Mouse (Mus musculus): Measurements from ENCODE around the gene Cyfip2. TPM values are rescaled to one million over a fixed set of nuclear protein-coding genes. Genes with fewer than 3 reads are reported as not detected.
A peak's percentile ranks its signal among the peaks of the same experiment; 100 is the strongest.

Cyfip2 gene
- total and polyA plus RNA-seq, 2 experiments from 2014 or later, result 79.1 to 162 TPM

DNA sequence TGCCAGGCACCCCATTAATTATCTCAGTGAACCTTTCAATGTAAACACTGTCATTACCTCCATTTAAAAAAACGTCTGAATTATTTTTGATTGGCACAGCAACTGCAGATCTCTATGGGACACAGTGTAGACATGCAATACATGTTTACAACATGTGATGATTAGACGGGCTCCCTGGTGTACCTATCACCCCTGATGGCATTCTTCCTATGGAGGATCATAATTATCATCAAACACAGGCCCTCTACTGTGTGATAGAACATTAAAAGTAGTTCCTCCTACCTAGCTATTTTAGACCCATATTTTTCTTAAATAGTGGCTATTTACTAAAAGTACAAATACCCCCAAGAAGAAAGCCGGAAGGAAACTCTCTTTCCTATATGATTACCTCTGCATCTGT, 42.8 kb downstream of the Cyfip2 start:
- no peak for TF ChIP-seq CTCF (IDR thresholded peaks at IDR 0.05; ENCODE audit: low read depth)
- no peak overlapping the region for H3K4me3 ChIP-seq (ENCODE audit: low read length)
- H3K9ac ChIP-seq (replicated peaks; ENCODE audit: low read length), result no peak overlapping the region
- ATAC-seq (no peak), DNase-seq (ENCODE audit: low spot score) (no peak)
- H3K4me2 ChIP-seq (ENCODE audit: low read depth, low read length), result no peak overlapping the region
- peaks cover 53% of the 10 kb centered on the region for H3K36me3 ChIP-seq (ENCODE audit: insufficient read depth, low read length)
- no peaks in the 10 kb centered on the region for H3K9me3 ChIP-seq (ENCODE audit: low read length)
- 75% methylated on average over 3 of the region's 3 CpGs for WGBS
- H3K4me1 ChIP-seq (ENCODE audit: insufficient read depth, low read length), result no peaks in the 10 kb centered on the region
- no peaks in the 10 kb centered on the region for H3K27me3 ChIP-seq (ENCODE audit: insufficient read depth, low read length)
- no peak overlapping the region for H3K27ac ChIP-seq

GRCm38 (mm10) chr11:46269391-46269790, 43.3 kb downstream of the Cyfip2 start:
- Histone ChIP-seq H3K9ac (replicated peaks; ENCODE audit: low read length) (no peak overlapping the region), H3K4me3 (ENCODE audit: low read length) (no peak overlapping the region), H3K9me3 (ENCODE audit: low read length) (no peaks in the 10 kb centered on the region), H3K27ac (no peak overlapping the region), H3K4me2 (ENCODE audit: low read depth, low read length) (no peak overlapping the region), H3K36me3 (ENCODE audit: insufficient read depth, low read length) (peaks cover 49% of the 10 kb centered on the region), H3K27me3 (ENCODE audit: insufficient read depth, low read length) (no peaks in the 10 kb centered on the region), H3K4me1 (ENCODE audit: insufficient read depth, low read length) (no peaks in the 10 kb centered on the region)
- no peak for ATAC-seq
- TF ChIP-seq CTCF (IDR thresholded peaks at IDR 0.05; ENCODE audit: low read depth), result no peak
- 81% methylated on average over 9 of the region's 9 CpGs for WGBS
- DNase-seq (ENCODE audit: low spot score), result no peak

GRCm38 (mm10) chr11:46268991-46269390, 43.7 kb downstream of the Cyfip2 start:
- Histone ChIP-seq H3K36me3 (ENCODE audit: insufficient read depth, low read length) (peaks cover 46% of the 10 kb centered on the region), H3K9ac (replicated peaks; ENCODE audit: low read length) (no peak overlapping the region), H3K4me3 (ENCODE audit: low read length) (no peak overlapping the region), H3K27ac (no peak overlapping the region), H3K4me1 (ENCODE audit: insufficient read depth, low read length) (no peaks in the 10 kb centered on the region), H3K4me2 (ENCODE audit: low read depth, low read length) (no peak overlapping the region), H3K27me3 (ENCODE audit: insufficient read depth, low read length) (no peaks in the 10 kb centered on the region), H3K9me3 (ENCODE audit: low read length) (no peaks in the 10 kb centered on the region)
- 13% methylated on average over 7 of the region's 7 CpGs for WGBS
- DNase-seq (ENCODE audit: low spot score) (peak; percentile 78), ATAC-seq (peak; percentile 75)
- peak; percentile 91 for TF ChIP-seq CTCF (IDR thresholded peaks at IDR 0.05; ENCODE audit: low read depth)

- no peak overlapping the region for H3K4me3 ChIP-seq (ENCODE audit: low read length)
- H3K9me3 ChIP-seq (ENCODE audit: low read length), result no peaks in the 10 kb centered on the region
- H3K4me2 ChIP-seq (ENCODE audit: low read depth, low read length), result no peak overlapping the region
- no peak overlapping the region for H3K27ac ChIP-seq
- H3K36me3 ChIP-seq (ENCODE audit: insufficient read depth, low read length), result peaks cover 50% of the 10 kb centered on the region
- WGBS, result 86% methylated on average over 11 of the region's 11 CpGs
- DNase-seq (ENCODE audit: low spot score) (no peak), ATAC-seq (no peak)
- no peaks in the 10 kb centered on the region for H3K27me3 ChIP-seq (ENCODE audit: insufficient read depth, low read length)
- no peaks in the 10 kb centered on the region for H3K4me1 ChIP-seq (ENCODE audit: insufficient read depth, low read length)
- no peak for TF ChIP-seq CTCF (IDR thresholded peaks at IDR 0.05; ENCODE audit: low read depth)
- H3K9ac ChIP-seq (replicated peaks; ENCODE audit: low read length), result no peak overlapping the region
Observed at GRCm38 (mm10) chr11:46265031-46265786, 47.5 kb downstream of the Cyfip2 start.

- Histone ChIP-seq H3K4me3 (ENCODE audit: low read length) (no peak overlapping the region), H3K4me1 (ENCODE audit: insufficient read depth, low read length) (no peaks in the 10 kb centered on the region), H3K9me3 (ENCODE audit: low read length) (no peaks in the 10 kb centered on the region), H3K36me3 (ENCODE audit: insufficient read depth, low read length) (peaks cover 50% of the 10 kb centered on the region), H3K9ac (replicated peaks; ENCODE audit: low read length) (no peak overlapping the region), H3K27me3 (ENCODE audit: insufficient read depth, low read length) (no peaks in the 10 kb centered on the region), H3K4me2 (ENCODE audit: low read depth, low read length) (no peak overlapping the region), H3K27ac (no peak overlapping the region)
- no peak for ATAC-seq
- no peak for TF ChIP-seq CTCF (IDR thresholded peaks at IDR 0.05; ENCODE audit: low read depth)
- no peak for DNase-seq (ENCODE audit: low spot score)
- WGBS, result 61% methylated on average over 3 of the region's 3 CpGs
Observed at GRCm38 (mm10) chr11:46264584-46264983, 48.1 kb downstream of the Cyfip2 start.

GRCm38 (mm10) chr11:46263291-46263690, 49.4 kb downstream of the Cyfip2 start:
- H3K4me1 ChIP-seq (ENCODE audit: insufficient read depth, low read length), result no peaks in the 10 kb centered on the region
- H3K36me3 ChIP-seq (ENCODE audit: insufficient read depth, low read length), result peaks cover 48% of the 10 kb centered on the region
- H3K9ac ChIP-seq (replicated peaks; ENCODE audit: low read length), result no peak overlapping the region
- no peaks in the 10 kb centered on the region for H3K9me3 ChIP-seq (ENCODE audit: low read length)
- no peak for DNase-seq (ENCODE audit: low spot score)
- no peak for ATAC-seq
- H3K27me3 ChIP-seq (ENCODE audit: insufficient read depth, low read length), result no peaks in the 10 kb centered on the region
- no peak for TF ChIP-seq CTCF (IDR thresholded peaks at IDR 0.05; ENCODE audit: low read depth)
- no peak overlapping the region for H3K4me2 ChIP-seq (ENCODE audit: low read depth, low read length)
- 87% methylated on average over 11 of the region's 11 CpGs for WGBS
- no peak overlapping the region for H3K4me3 ChIP-seq (ENCODE audit: low read length)
- H3K27ac ChIP-seq, result no peak overlapping the region

DNA sequence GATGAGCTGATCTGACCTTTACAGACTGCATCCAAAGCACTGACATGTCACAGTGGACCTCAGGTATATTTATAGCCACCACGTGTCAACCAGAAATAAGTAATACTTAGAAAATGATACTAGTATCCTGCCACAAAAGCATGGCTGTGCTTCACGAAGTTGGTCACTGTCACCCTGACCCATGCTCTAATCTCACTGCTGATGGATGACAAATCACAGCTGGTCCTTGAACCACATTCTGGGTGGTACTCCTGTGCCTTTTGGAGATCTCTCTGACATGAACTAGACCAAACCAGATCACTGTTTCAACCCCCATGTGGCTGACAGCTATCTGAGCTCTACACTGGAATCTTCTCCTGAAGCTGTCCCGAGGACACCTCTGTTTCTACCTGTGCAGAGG, 49.8 kb downstream of the Cyfip2 start:
- 86% methylated on average over 3 of the region's 3 CpGs for WGBS
- H3K4me3 ChIP-seq (ENCODE audit: low read length), result no peak overlapping the region
- DNase-seq (ENCODE audit: low spot score) (no peak), ATAC-seq (no peak)
- no peak for TF ChIP-seq CTCF (IDR thresholded peaks at IDR 0.05; ENCODE audit: low read depth)
- no peaks in the 10 kb centered on the region for H3K4me1 ChIP-seq (ENCODE audit: insufficient read depth, low read length)
- no peak overlapping the region for H3K27ac ChIP-seq
- H3K9ac ChIP-seq (replicated peaks; ENCODE audit: low read length), result no peak overlapping the region
- peaks cover 43% of the 10 kb centered on the region for H3K36me3 ChIP-seq (ENCODE audit: insufficient read depth, low read length)
- H3K27me3 ChIP-seq (ENCODE audit: insufficient read depth, low read length), result no peaks in the 10 kb centered on the region
- H3K9me3 ChIP-seq (ENCODE audit: low read length), result no peaks in the 10 kb centered on the region
- H3K4me2 ChIP-seq (ENCODE audit: low read depth, low read length), result no peak overlapping the region

Measured in hindbrain, postnatal 0 days (tissue).